Mouse (Mus musculus) liver, embryonic 15.5 days (tissue): ENCODE data around the gene Skiv2l. TPM values are rescaled to one million over a fixed set of nuclear protein-coding genes. Genes with fewer than 3 reads are reported as not detected.

Experiments used
- ATAC-seq: fragments of 200-750 bp; cut with Nextera tagmentation; 2 replicates; pipeline ENCODE4 v1.8.0; 2017; ENCODE audit warnings: moderate number of reproducible peaks, mild to moderate bottlenecking, moderate library complexity; ENCODE audit not compliant: insufficient read depth
- H3K27ac ChIP-seq: fragments of 300-500 bp; sonication (generic); replicated peaks from 2 replicates; pipeline ENCODE4 v1.5.1; 2015; ENCODE audit warnings: mild to moderate bottlenecking, inconsistent platforms
- H3K27me3 ChIP-seq: fragments of 300-500 bp; sonication (generic); 2 replicates; pipeline ENCODE4 v1.6.1; 2015; ENCODE audit warnings: mild to moderate bottlenecking, inconsistent platforms
- H3K36me3 ChIP-seq: fragments of 300-500 bp; sonication (generic); replicated peaks from 2 replicates; pipeline ENCODE4 v1.6.1; 2015; ENCODE audit warnings: moderate library complexity, mild to moderate bottlenecking, inconsistent platforms
- H3K4me1 ChIP-seq: fragments of 300-500 bp; sonication (generic); replicated peaks from 2 replicates; pipeline ENCODE4 v1.6.1; 2015; ENCODE audit warnings: inconsistent platforms
- H3K4me2 ChIP-seq: fragments of 300-500 bp; sonication (generic); 2 replicates; pipeline ENCODE4 v1.6.1; 2015; ENCODE audit warnings: moderate library complexity, mild to moderate bottlenecking, inconsistent platforms
- H3K4me3 ChIP-seq: fragments of 300-500 bp; sonication (generic); replicated peaks from 2 replicates; pipeline ENCODE4 v1.5.1; 2015; ENCODE audit warnings: mild to moderate bottlenecking, inconsistent platforms
- H3K9ac ChIP-seq: fragments of 300-500 bp; sonication (generic); 2 replicates; pipeline ENCODE4 v1.6.1; 2015; ENCODE audit warnings: moderate library complexity, mild to moderate bottlenecking, inconsistent platforms
- H3K9me3 ChIP-seq: fragments of 300-500 bp; sonication (generic); replicated peaks from 2 replicates; pipeline ENCODE4 v1.6.1; 2016; ENCODE audit warnings: inconsistent platforms
- WGBS: fragments of 180-500 bp; shearing (Covaris S2); methylation state at CpG from one replicate; pipeline ENCODE4 v1.1.7; 2015; ENCODE audit warnings: mixed read lengths; ENCODE audit not compliant: insufficient replicate concordance; 5-methylcytosine and 5-hydroxymethylcytosine counted together
- polyA plus RNA-seq: library from polyadenylated mRNA; unstranded; fragments of >200 nt; fragmentation: Nextera tagmentation; extraction: Ambion mirVana; gene quantifications from 2 replicates; pipeline ENCODE4 v1.2.1, GENCODE M21; 2015

The Skiv2l gene
- polyA plus RNA-seq, 1 experiment from 2014 or later = 24.5 TPM

GRCm38 (mm10) chr17:34893072-34893824 is 43.2 kb upstream of the Skiv2l start:
- Histone ChIP-seq H3K27ac (peak overlapping the region; percentile 84), H3K4me2 (peak overlapping the region; percentile 98), H3K27me3 (no peaks in the 10 kb centered on the region), H3K9me3 (no peaks in the 10 kb centered on the region), H3K4me3 (peak overlapping the region; percentile 73; the same call in 1 of the 2 replicates), H3K9ac (peak overlapping the region; percentile 72; the same call in 1 of the 2 replicates), H3K4me1 (peaks cover 56% of the 10 kb centered on the region), H3K36me3 (0 out of 2 replicates have a peak, but pooled peaks cover 7% of the 10 kb centered on the region)
- WGBS = 78% methylated on average over 12 of the region's 12 CpGs
- no peak for ATAC-seq

GRCm38 (mm10) chr17:34891377-34891776 is 41.4 kb upstream of the Skiv2l start:
- Histone ChIP-seq H3K4me2 (no peak overlapping the region), H3K4me1 (peaks cover 38% of the 10 kb centered on the region), H3K9ac (no peak overlapping the region), H3K4me3 (no peak overlapping the region), H3K9me3 (no peaks in the 10 kb centered on the region), H3K27me3 (no peaks in the 10 kb centered on the region), H3K27ac (no peak overlapping the region), H3K36me3 (0 out of 2 replicates have a peak, but pooled peaks cover 6% of the 10 kb centered on the region)
- WGBS = 84% methylated on average over 2 of the region's 2 CpGs
- ATAC-seq = no peak

GRCm38 (mm10) chr17:34890074-34890743 is 40.2 kb upstream of the Skiv2l start:
- ATAC-seq = no peak
- WGBS = 70% methylated on average over 12 of the region's 12 CpGs

GRCm38 (mm10) chr17:34887942-34888341 is 37.9 kb upstream of the Skiv2l start:
- WGBS = 59% methylated on average over 5 of the region's 5 CpGs
- H3K4me3 ChIP-seq = no peak overlapping the region
- no peaks in the 10 kb centered on the region for H3K27me3 ChIP-seq
- no peak overlapping the region for H3K9ac ChIP-seq
- H3K9me3 ChIP-seq = no peaks in the 10 kb centered on the region
- H3K4me1 ChIP-seq = peaks cover 26% of the 10 kb centered on the region
- H3K27ac ChIP-seq = no peak overlapping the region
- no peak overlapping the region for H3K4me2 ChIP-seq
- no peak for ATAC-seq
- H3K36me3 ChIP-seq = no peaks in the 10 kb centered on the region

More at GRCm38 (mm10) chr17:34890074-34890743, 40.2 kb upstream of the Skiv2l start:
- H3K4me2 ChIP-seq = no peak overlapping the region
- H3K9me3 ChIP-seq = no peaks in the 10 kb centered on the region
- H3K4me1 ChIP-seq = peaks cover 35% of the 10 kb centered on the region
- H3K9ac ChIP-seq = no peak overlapping the region
- no peak overlapping the region for H3K27ac ChIP-seq
- H3K27me3 ChIP-seq = no peaks in the 10 kb centered on the region
- H3K36me3 ChIP-seq = no peaks in the 10 kb centered on the region
- H3K4me3 ChIP-seq = no peak overlapping the region

GRCm38 (mm10) chr17:34885615-34886014 is 35.6 kb upstream of the Skiv2l start:
- H3K9me3 ChIP-seq = no peaks in the 10 kb centered on the region
- peaks cover 30% of the 10 kb centered on the region for H3K4me1 ChIP-seq
- H3K27ac ChIP-seq = no peak overlapping the region
- WGBS = 73% methylated on average over 3 of the region's 3 CpGs
- no peak overlapping the region for H3K4me3 ChIP-seq
- no peak for ATAC-seq
- no peak overlapping the region for H3K9ac ChIP-seq
- H3K27me3 ChIP-seq = no peaks in the 10 kb centered on the region
- H3K4me2 ChIP-seq = no peak overlapping the region
- H3K36me3 ChIP-seq = no peaks in the 10 kb centered on the region

GRCm38 (mm10) chr17:34884704-34885103 is 34.7 kb upstream of the Skiv2l start:
- H3K9ac ChIP-seq = no peak overlapping the region
- 27% methylated on average over 6 of the region's 6 CpGs for WGBS
- H3K4me1 ChIP-seq = peaks cover 32% of the 10 kb centered on the region
- no peak for ATAC-seq
- no peak overlapping the region for H3K4me3 ChIP-seq
- H3K27me3 ChIP-seq = no peaks in the 10 kb centered on the region
- H3K27ac ChIP-seq = no peak overlapping the region
- H3K36me3 ChIP-seq = no peaks in the 10 kb centered on the region
- no peaks in the 10 kb centered on the region for H3K9me3 ChIP-seq
- no peak overlapping the region for H3K4me2 ChIP-seq

GRCm38 (mm10) chr17:34883332-34883731 is 33.3 kb upstream of the Skiv2l start:
- H3K27me3 ChIP-seq = no peaks in the 10 kb centered on the region
- no peak overlapping the region for H3K4me2 ChIP-seq
- no peak overlapping the region for H3K4me3 ChIP-seq
- H3K9ac ChIP-seq = no peak overlapping the region
- 39% methylated on average over 3 of the region's 3 CpGs for WGBS
- H3K9me3 ChIP-seq = no peaks in the 10 kb centered on the region
- ATAC-seq = no peak
- H3K36me3 ChIP-seq = no peaks in the 10 kb centered on the region
- peaks cover 33% of the 10 kb centered on the region for H3K4me1 ChIP-seq
- H3K27ac ChIP-seq = no peak overlapping the region

GRCm38 (mm10) chr17:34881683-34882310 is 31.8 kb upstream of the Skiv2l start, which contains the start of gene Gm20547:
TSS of gene Gm20547 (minus strand) at chr17:34882042.
- Histone ChIP-seq H3K4me2 (peak within 1 kb of the TSS; percentile 57), H3K4me1 (peaks cover 33% of the 10 kb centered on the region), H3K27me3 (no peaks in the 10 kb centered on the region), H3K9ac (no peak within 1 kb of the TSS; the same call in 1 of the 2 replicates), H3K27ac (peak within 1 kb of the TSS; percentile 39), H3K9me3 (no peaks in the 10 kb centered on the region), H3K36me3 (no peaks in the 10 kb centered on the region), H3K4me3 (peak within 1 kb of the TSS; percentile 42)
- peak; percentile 43; the same call in 1 of the 2 replicates for ATAC-seq
- WGBS = 11% methylated on average over 15 of the region's 15 CpGs

- Histone ChIP-seq H3K4me3 (peak overlapping the region; percentile 42), H3K4me1 (peaks cover 33% of the 10 kb centered on the region), H3K27ac (peak overlapping the region; percentile 39), H3K36me3 (no peaks in the 10 kb centered on the region), H3K9me3 (no peaks in the 10 kb centered on the region), H3K4me2 (peak overlapping the region; percentile 57), H3K9ac (no peak overlapping the region; the same call in 1 of the 2 replicates), H3K27me3 (no peaks in the 10 kb centered on the region)
- no peak for ATAC-seq
Observed at GRCm38 (mm10) chr17:34881166-34881565, 31.2 kb upstream of the Skiv2l start.

GRCm38 (mm10) chr17:34879336-34879879 is 29.4 kb upstream of the Skiv2l start, which contains the start of gene Zbtb12:
TSS of gene Zbtb12 (plus strand) at chr17:34879483.
- Histone ChIP-seq H3K4me2 (no peak within 1 kb of the TSS), H3K27me3 (no peaks in the 10 kb centered on the region), H3K4me1 (peaks cover 20% of the 10 kb centered on the region), H3K4me3 (no peak within 1 kb of the TSS), H3K9ac (no peak within 1 kb of the TSS), H3K27ac (no peak within 1 kb of the TSS), H3K36me3 (no peaks in the 10 kb centered on the region), H3K9me3 (no peaks in the 10 kb centered on the region)
- no peak for ATAC-seq
- WGBS = 51% methylated on average over 11 of the region's 11 CpGs

GRCm38 (mm10) chr17:34874321-34874720 is 24.3 kb upstream of the Skiv2l start:
- Histone ChIP-seq H3K36me3 (no peaks in the 10 kb centered on the region; the same call in 1 of the 2 replicates), H3K27ac (no peak overlapping the region), H3K4me3 (no peak overlapping the region), H3K9me3 (no peaks in the 10 kb centered on the region), H3K4me2 (no peak overlapping the region), H3K4me1 (no peaks in the 10 kb centered on the region), H3K9ac (no peak overlapping the region), H3K27me3 (no peaks in the 10 kb centered on the region)
- no peak for ATAC-seq
- WGBS = 79% methylated on average over 6 of the region's 6 CpGs
